Mouse (Mus musculus): Measurements from ENCODE around the gene Adipor2. TPM values are rescaled to one million over a fixed set of nuclear protein-coding genes. Genes with fewer than 3 reads are reported as not detected.

Gene Adipor2
- total RNA-seq, 1 experiment = 59.4 TPM

DNA sequence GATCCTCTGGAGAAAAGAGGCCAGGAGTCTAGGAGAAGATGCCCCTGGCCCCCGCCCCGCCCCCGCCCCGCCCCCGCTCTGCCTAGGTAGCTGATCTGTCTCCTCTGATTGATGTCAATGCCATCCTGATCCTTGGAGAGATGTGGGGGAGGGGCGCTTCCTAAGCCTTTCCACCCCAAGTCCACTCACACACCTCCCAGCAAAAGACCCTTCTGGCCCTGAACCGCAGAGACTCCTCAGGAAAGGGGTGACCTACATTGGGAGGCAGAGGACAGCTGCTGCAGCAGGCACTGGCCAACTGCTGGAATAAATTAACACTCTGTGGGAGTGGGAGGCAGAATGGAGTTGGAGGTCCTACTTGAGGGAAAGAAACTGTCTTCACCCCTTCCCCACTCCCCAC lies 91.0 kb downstream of the Adipor2 start:
- Histone ChIP-seq H3K4me3 (ENCODE audit: insufficient read depth in 1 of 2, low read depth in 1 of 2, low read length in 2 of 2, poor library complexity in 1 of 2, severe bottlenecking in 1 of 2) (no peak overlapping the region), H3K27ac (ENCODE audit: insufficient read depth, low read depth, low read length, poor library complexity, severe bottlenecking) (no peak overlapping the region), H3K4me1 (ENCODE audit: control insufficient read depth in 2 of 2, insufficient read depth in 2 of 2, low read length in 2 of 2, poor library complexity in 1 of 2) (peaks cover 7 to 55% of the 10 kb centered on the region in 2 experiments), H3K9ac (ENCODE audit: insufficient read depth, low read depth, low read length, poor library complexity, severe bottlenecking) (no peak overlapping the region), H3K36me3 (ENCODE audit: control insufficient read depth, insufficient read depth, low read length, poor library complexity, severe bottlenecking) (no peaks in the 10 kb centered on the region), H3K9me3 (ENCODE audit: control insufficient read depth, insufficient read depth, low read depth, low read length) (no peaks in the 10 kb centered on the region)
- in situ Hi-C loops (cut with MboI; ENCODE audit: low sequenced_read_pairs in 2 of 2, unreplicated experiment in 2 of 2) = no loop called here
- no peak for DNase-seq (ENCODE audit: low read depth, low spot score)
- TF ChIP-seq ZNF384 (IDR thresholded peaks at IDR 0.05; ENCODE audit: low read depth, low read length) (no peak), HCFC1 (IDR thresholded peaks at IDR 0.05; ENCODE audit: borderline replicate concordance, insufficient read depth, low read length) (no peak), MAFK (IDR thresholded peaks at IDR 0.05; ENCODE audit: insufficient read depth, low read depth, low read length) (no peak), ZC3H11A (IDR thresholded peaks at IDR 0.05; ENCODE audit: borderline replicate concordance, low read depth, low read length) (no peak), CHD2 (IDR thresholded peaks at IDR 0.05; ENCODE audit: low read depth, low read length) (no peak)

DNA sequence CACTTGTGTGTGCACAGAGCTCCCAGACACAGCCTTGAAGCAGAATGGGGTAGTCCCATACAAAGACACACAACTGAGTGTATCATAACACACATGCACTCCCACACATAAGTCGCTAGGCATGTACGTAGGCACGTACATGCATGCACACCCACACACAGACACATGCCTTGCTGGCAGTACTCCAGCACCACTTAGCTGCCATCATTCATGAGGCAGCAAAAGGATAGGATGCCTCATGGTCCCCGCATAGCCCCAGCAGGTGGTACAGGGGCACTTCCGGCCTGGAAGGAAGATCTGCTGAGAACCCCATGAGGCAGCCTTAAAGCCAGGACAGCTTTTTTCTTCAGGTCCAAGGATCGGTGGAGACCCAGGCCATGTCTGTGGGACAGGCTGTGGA lies 91.5 kb downstream of the Adipor2 start:
- DNase-seq (ENCODE audit: low read depth, low spot score) = no peak
- H3K4me3 ChIP-seq (ENCODE audit: insufficient read depth in 1 of 2, low read depth in 1 of 2, low read length in 2 of 2, poor library complexity in 1 of 2, severe bottlenecking in 1 of 2) = no peak overlapping the region

GRCm38 (mm10) chr6:119324776-119325175 lies 92.7 kb downstream of the Adipor2 start:
- peak; percentile 65 for DNase-seq (ENCODE audit: low read depth, low spot score)
- in situ Hi-C loops (cut with MboI; ENCODE audit: low sequenced_read_pairs in 2 of 2, unreplicated experiment in 2 of 2) = no loop called here

More for the DNA sequence above, 91.5 kb downstream of the Adipor2 start:
- Histone ChIP-seq H3K9me3 (ENCODE audit: control insufficient read depth, insufficient read depth, low read depth, low read length) (no peaks in the 10 kb centered on the region), H3K27ac (ENCODE audit: insufficient read depth, low read depth, low read length, poor library complexity, severe bottlenecking) (no peak overlapping the region), H3K9ac (ENCODE audit: insufficient read depth, low read depth, low read length, poor library complexity, severe bottlenecking) (no peak overlapping the region), H3K36me3 (ENCODE audit: control insufficient read depth, insufficient read depth, low read length, poor library complexity, severe bottlenecking) (no peaks in the 10 kb centered on the region), H3K4me1 (ENCODE audit: control insufficient read depth in 2 of 2, insufficient read depth in 2 of 2, low read length in 2 of 2, poor library complexity in 1 of 2) (peaks cover 7 to 52% of the 10 kb centered on the region in 2 experiments)
- TF ChIP-seq ZNF384 (IDR thresholded peaks at IDR 0.05; ENCODE audit: low read depth, low read length) = no peak
- TF ChIP-seq HCFC1 (IDR thresholded peaks at IDR 0.05; ENCODE audit: borderline replicate concordance, insufficient read depth, low read length) = no peak
- no peak for TF ChIP-seq CHD2 (IDR thresholded peaks at IDR 0.05; ENCODE audit: low read depth, low read length)
- TF ChIP-seq MAFK (IDR thresholded peaks at IDR 0.05; ENCODE audit: insufficient read depth, low read depth, low read length) = no peak
- no peak for TF ChIP-seq ZC3H11A (IDR thresholded peaks at IDR 0.05; ENCODE audit: borderline replicate concordance, low read depth, low read length)
- in situ Hi-C loops (cut with MboI; ENCODE audit: low sequenced_read_pairs in 2 of 2, unreplicated experiment in 2 of 2) = no loop called here

GRCm38 (mm10) chr6:119321752-119322151 lies 95.8 kb downstream of the Adipor2 start:
- Histone ChIP-seq H3K36me3 (ENCODE audit: control insufficient read depth, insufficient read depth, low read length, poor library complexity, severe bottlenecking) (no peaks in the 10 kb centered on the region), H3K9me3 (ENCODE audit: control insufficient read depth, insufficient read depth, low read depth, low read length) (no peaks in the 10 kb centered on the region), H3K27ac (ENCODE audit: insufficient read depth, low read depth, low read length, poor library complexity, severe bottlenecking) (no peak overlapping the region), H3K9ac (ENCODE audit: insufficient read depth, low read depth, low read length, poor library complexity, severe bottlenecking) (no peak overlapping the region), H3K4me1 (ENCODE audit: control insufficient read depth in 2 of 2, insufficient read depth in 2 of 2, low read length in 2 of 2, poor library complexity in 1 of 2) (peaks cover 7 to 30% of the 10 kb centered on the region in 2 experiments), H3K4me3 (ENCODE audit: insufficient read depth in 1 of 2, low read depth in 1 of 2, low read length in 2 of 2, poor library complexity in 1 of 2, severe bottlenecking in 1 of 2) (no peak overlapping the region)
- no peak for DNase-seq (ENCODE audit: low read depth, low spot score)
- TF ChIP-seq ZC3H11A (IDR thresholded peaks at IDR 0.05; ENCODE audit: borderline replicate concordance, low read depth, low read length) = no peak
- no peak for TF ChIP-seq ZNF384 (IDR thresholded peaks at IDR 0.05; ENCODE audit: low read depth, low read length)
- TF ChIP-seq HCFC1 (IDR thresholded peaks at IDR 0.05; ENCODE audit: borderline replicate concordance, insufficient read depth, low read length) = no peak
- TF ChIP-seq CHD2 (IDR thresholded peaks at IDR 0.05; ENCODE audit: low read depth, low read length) = no peak
- TF ChIP-seq MAFK (IDR thresholded peaks at IDR 0.05; ENCODE audit: insufficient read depth, low read depth, low read length) = no peak
- in situ Hi-C loops (cut with MboI; ENCODE audit: low sequenced_read_pairs in 2 of 2, unreplicated experiment in 2 of 2) = no loop called here

More at GRCm38 (mm10) chr6:119324776-119325175, 92.7 kb downstream of the Adipor2 start:
- no peak overlapping the region for H3K27ac ChIP-seq (ENCODE audit: insufficient read depth, low read depth, low read length, poor library complexity, severe bottlenecking)
- H3K9me3 ChIP-seq (ENCODE audit: control insufficient read depth, insufficient read depth, low read depth, low read length) = no peaks in the 10 kb centered on the region
- TF ChIP-seq MAFK (IDR thresholded peaks at IDR 0.05; ENCODE audit: insufficient read depth, low read depth, low read length) (no peak), CHD2 (IDR thresholded peaks at IDR 0.05; ENCODE audit: low read depth, low read length) (no peak), ZNF384 (IDR thresholded peaks at IDR 0.05; ENCODE audit: low read depth, low read length) (no peak), HCFC1 (IDR thresholded peaks at IDR 0.05; ENCODE audit: borderline replicate concordance, insufficient read depth, low read length) (no peak), ZC3H11A (IDR thresholded peaks at IDR 0.05; ENCODE audit: borderline replicate concordance, low read depth, low read length) (no peak)
- H3K9ac ChIP-seq (ENCODE audit: insufficient read depth, low read depth, low read length, poor library complexity, severe bottlenecking) = no peak overlapping the region
- H3K4me3 ChIP-seq (ENCODE audit: insufficient read depth in 1 of 2, low read depth in 1 of 2, low read length in 2 of 2, poor library complexity in 1 of 2, severe bottlenecking in 1 of 2) = no peak overlapping the region
- peaks cover 7 to 51% of the 10 kb centered on the region in 2 experiments for H3K4me1 ChIP-seq (ENCODE audit: control insufficient read depth in 2 of 2, insufficient read depth in 2 of 2, low read length in 2 of 2, poor library complexity in 1 of 2)
- no peaks in the 10 kb centered on the region for H3K36me3 ChIP-seq (ENCODE audit: control insufficient read depth, insufficient read depth, low read length, poor library complexity, severe bottlenecking)
